Mouse (Mus musculus) yolk sac, embryonic 10.5 days (tissue): Measurements from ENCODE around the gene Akr1b3.

Source experiments
- DNase-seq: peaks from one replicate; pipeline ENCODE4 v3.0.0-alpha.2; 2017; ENCODE audit warnings: low spot score

Gene Akr1b3

GRCm38 (mm10) chr6:34322121-34322520, 4.8 kb upstream of the Akr1b3 start:
- no peak for DNase-seq

GRCm38 (mm10) chr6:34318636-34319035, 1.4 kb upstream of the Akr1b3 start:
- DNase-seq, result no peak

GRCm38 (mm10) chr6:34318172-34318571, 894 bp upstream of the Akr1b3 start:
- DNase-seq, result peak; percentile 16

GRCm38 (mm10) chr6:34313921-34314320, 3.4 kb downstream of the Akr1b3 start:
- DNase-seq, result no peak

- DNase-seq, result no peak
Measured at GRCm38 (mm10) chr6:34313386-34313785, 3.9 kb downstream of the Akr1b3 start.

GRCm38 (mm10) chr6:34310023-34310595, 7.2 kb downstream of the Akr1b3 start:
- no peak for DNase-seq

- DNase-seq, result no peak
Measured at GRCm38 (mm10) chr6:34309526-34309925, 7.8 kb downstream of the Akr1b3 start.

GRCm38 (mm10) chr6:34306797-34307196, 10.5 kb downstream of the Akr1b3 start:
- DNase-seq, result no peak

GRCm38 (mm10) chr6:34304675-34305241, 12.5 kb downstream of the Akr1b3 start:
- peak; percentile 34 for DNase-seq

- no peak for DNase-seq
Measured at GRCm38 (mm10) chr6:34297055-34297454, 20.2 kb downstream of the Akr1b3 start.

- DNase-seq, result no peak
Measured at GRCm38 (mm10) chr6:34295437-34295836, 21.8 kb downstream of the Akr1b3 start.

GRCm38 (mm10) chr6:34292882-34293487, 24.3 kb downstream of the Akr1b3 start:
- DNase-seq, result peak; percentile 64

- DNase-seq, result no peak
Measured at GRCm38 (mm10) chr6:34292196-34292881, 24.9 kb downstream of the Akr1b3 start.

- no peak for DNase-seq
Measured at GRCm38 (mm10) chr6:34290681-34291080, 26.6 kb downstream of the Akr1b3 start.

- no peak for DNase-seq
Measured at GRCm38 (mm10) chr6:34290091-34290490, 27.2 kb downstream of the Akr1b3 start.

GRCm38 (mm10) chr6:34288098-34288497, 29.2 kb downstream of the Akr1b3 start:
- no peak for DNase-seq

- DNase-seq, result no peak
Measured at GRCm38 (mm10) chr6:34286841-34287240, 30.4 kb downstream of the Akr1b3 start.

- no peak for DNase-seq
Measured at GRCm38 (mm10) chr6:34278385-34278784, 38.9 kb downstream of the Akr1b3 start.

GRCm38 (mm10) chr6:34277665-34278064, 39.6 kb downstream of the Akr1b3 start:
- peak; percentile 21 for DNase-seq

- no peak for DNase-seq
Measured at GRCm38 (mm10) chr6:34274346-34274745, 42.9 kb downstream of the Akr1b3 start.

GRCm38 (mm10) chr6:34273073-34273472, 44.2 kb downstream of the Akr1b3 start:
- DNase-seq, result no peak

- DNase-seq, result no peak
Measured at GRCm38 (mm10) chr6:34272462-34272861, 44.8 kb downstream of the Akr1b3 start.

- DNase-seq, result no peak
Measured at GRCm38 (mm10) chr6:34270717-34271116, 46.6 kb downstream of the Akr1b3 start.
